Mouse (Mus musculus) telencephalon, adult 2 months (tissue): ENCODE measurements around the gene Stk10.
"Not testable (repeated sequence)": the region's sequence is repeated elsewhere in the genome, so short reads cannot be mapped to it uniquely, and the experiment has no call there.

Experiments used
- DNase-seq: peaks from one replicate; pipeline ENCODE4 v3.0.0-alpha.2; 2011; ENCODE audit warnings: low read depth, low spot score

Gene Stk10

GRCm38 (mm10) chr11:32532765-32533481 is at the start of gene Stk10:
Gene Stk10, plus strand, starts transcription at chr11:32533305.
- peak; percentile 73 for DNase-seq

DNA sequence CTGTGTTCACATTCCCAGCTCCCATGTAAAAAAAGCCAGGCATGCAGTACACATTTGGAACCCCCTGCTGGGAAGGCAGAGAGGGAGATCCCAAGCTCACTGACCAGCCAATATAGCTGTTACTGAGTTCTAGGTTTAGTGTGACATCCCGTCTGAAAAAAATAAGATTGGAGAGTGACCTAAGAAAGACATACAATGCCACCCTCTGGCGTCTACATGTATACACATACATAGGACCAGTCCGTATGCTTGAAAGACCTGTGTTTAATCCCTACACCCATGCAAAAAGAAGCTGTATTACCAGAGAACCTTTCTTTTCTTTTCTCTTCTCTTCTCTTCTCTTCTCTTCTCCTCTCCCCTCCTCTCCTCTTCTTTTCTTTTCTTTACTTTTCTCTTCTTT is 47.8 kb upstream of the Stk10 start:
- DNase-seq, result no peak

- DNase-seq, result no peak
These were observed 46.5 kb upstream of the Stk10 start for GRCm38 (mm10) chr11:32486621-32487020.

GRCm38 (mm10) chr11:32487501-32487900 is 45.6 kb upstream of the Stk10 start:
- DNase-seq, result no peak

DNA sequence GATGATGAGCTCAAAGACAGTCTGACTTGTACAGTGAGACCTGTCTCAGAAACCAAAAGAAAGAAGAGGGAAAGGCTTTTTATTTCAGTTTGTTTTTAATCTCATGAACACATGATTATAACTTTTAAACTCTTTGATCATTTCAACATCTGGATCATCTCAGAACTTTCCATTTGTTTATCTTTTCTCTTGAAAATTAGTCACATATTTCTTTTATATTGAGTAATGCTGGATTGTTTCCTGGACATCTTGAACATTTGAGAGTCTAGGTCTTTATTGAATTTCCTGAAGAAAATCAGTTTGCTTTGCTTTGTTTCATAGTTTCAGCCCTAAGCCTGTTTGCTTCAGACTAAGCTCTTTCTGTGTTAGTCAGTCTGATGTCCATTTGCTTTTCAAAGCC is 44.8 kb upstream of the Stk10 start:
- no peak for DNase-seq

DNA sequence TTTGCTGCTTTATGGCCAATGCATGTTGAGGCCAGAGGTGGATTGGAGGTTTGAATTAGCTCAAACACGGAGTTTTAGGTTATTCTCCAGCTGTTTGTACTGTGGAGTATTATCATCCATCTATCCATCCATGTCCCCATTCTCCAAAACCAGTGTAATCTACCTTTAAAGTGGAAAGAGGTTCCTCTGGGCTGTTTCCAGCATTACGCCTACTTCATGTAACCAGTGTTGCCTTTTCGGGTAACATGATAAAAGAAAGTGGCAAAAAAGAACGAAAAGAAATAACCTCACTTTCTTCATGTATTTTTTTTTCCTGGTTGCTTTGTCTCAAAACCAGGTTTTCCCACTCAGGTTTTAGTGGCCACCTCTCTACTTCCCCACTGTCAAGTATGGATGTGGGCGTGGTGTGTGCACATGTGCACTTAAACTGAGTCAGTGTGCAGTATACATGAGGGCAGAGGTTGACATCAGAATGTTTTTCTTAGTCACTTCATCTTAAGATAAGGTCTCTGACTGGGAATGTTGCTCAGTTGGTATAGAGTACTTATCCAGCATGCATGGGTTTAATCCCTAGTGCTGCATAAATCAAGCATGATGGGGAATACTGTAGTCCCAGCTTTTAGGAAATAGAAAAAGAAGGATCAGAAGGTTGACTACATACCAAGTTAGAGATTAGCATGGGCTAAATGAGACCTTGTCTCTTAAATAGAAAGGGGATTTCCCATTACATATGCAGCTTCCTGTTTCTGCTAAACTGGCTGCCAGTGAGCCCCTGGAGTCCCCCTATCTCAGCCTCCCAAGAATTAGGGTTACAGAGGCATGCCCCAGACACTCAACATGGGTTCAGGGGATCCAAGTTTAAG is 44.1 kb upstream of the Stk10 start:
- no peak for DNase-seq

- no peak for DNase-seq
These were observed 42.0 kb upstream of the Stk10 start for GRCm38 (mm10) chr11:32491079-32491478.

DNA sequence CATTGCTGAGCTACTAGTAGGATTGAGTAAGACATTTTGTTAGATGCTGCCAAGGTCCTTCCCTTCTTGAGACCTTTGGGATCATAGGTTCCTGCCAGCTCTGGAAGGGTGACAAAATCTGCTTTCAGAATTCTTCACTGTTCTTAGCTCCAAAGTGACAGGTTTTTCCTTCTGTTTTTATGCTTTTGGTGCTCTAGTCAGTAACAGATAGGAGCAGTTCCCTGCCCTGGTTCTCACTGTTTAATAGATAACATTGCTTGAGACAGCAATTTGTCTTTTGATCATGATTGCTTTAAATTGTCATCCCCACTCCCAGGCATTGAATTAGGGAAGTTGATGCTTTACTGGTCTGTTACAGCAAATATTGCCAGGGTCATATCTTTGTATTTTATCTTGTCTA is 39.8 kb upstream of the Stk10 start:
- DNase-seq, result no peak

- DNase-seq, result no peak
These were observed 37.8 kb upstream of the Stk10 start for GRCm38 (mm10) chr11:32495283-32495682.

DNA sequence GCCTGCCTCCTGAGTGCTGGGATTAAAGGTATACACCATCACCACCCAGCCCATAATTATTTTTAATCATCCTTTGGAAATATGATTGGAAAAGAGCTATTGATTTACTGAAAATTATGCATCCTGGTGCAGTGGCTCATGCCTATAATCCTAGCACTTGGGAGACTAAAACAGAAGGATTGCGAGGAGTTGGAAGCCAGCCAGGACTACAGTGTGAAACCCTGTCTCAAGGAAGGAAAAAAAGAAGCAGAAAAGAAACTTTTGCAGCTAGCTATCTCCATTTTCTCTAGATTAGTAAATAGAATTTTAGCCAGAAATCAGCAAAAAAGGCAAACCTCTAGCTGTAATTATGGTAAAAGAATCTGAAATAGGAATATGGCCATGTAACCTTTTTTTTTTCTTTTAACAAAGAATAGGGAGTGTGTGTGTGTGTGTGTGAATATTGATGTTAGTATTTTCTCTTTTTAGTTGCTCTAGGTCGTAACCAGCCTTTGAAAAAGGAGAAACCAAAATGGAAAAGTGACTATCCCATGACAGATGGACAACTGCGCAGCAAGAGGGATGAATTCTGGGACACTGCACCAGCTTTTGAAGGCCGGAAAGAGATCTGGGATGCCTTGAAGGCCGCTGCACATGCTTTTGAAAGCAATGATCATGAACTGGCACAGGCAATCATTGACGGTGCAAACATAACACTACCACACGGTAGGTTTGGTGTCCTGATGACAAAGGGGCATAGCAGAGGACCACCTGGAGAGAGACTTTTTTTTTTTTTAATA is 34.2 kb upstream of the Stk10 start:
- DNase-seq, result peak; percentile 72

DNA sequence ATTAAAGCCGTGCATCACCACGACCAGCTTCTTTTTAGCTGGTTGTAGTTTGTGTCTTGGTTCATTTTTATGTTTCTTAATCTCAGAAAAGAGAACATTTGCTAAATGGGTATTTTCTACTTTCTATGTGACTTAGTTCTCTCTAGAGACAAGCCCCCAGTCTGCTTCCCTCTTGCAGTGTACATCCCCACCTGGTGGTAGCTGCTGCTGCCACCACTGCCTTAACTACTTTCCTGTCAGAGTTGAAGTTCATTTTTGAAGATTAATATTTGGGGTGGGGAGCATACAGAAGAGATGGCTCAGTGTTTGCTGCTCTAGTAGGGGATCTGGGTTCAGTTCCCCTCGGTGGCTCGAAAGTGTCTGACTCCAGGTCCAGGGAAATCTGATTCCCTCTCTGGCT is 33.2 kb upstream of the Stk10 start:
- no peak for DNase-seq

- DNase-seq, result no peak
These were observed 29.4 kb upstream of the Stk10 start for GRCm38 (mm10) chr11:32503711-32504110.

DNA sequence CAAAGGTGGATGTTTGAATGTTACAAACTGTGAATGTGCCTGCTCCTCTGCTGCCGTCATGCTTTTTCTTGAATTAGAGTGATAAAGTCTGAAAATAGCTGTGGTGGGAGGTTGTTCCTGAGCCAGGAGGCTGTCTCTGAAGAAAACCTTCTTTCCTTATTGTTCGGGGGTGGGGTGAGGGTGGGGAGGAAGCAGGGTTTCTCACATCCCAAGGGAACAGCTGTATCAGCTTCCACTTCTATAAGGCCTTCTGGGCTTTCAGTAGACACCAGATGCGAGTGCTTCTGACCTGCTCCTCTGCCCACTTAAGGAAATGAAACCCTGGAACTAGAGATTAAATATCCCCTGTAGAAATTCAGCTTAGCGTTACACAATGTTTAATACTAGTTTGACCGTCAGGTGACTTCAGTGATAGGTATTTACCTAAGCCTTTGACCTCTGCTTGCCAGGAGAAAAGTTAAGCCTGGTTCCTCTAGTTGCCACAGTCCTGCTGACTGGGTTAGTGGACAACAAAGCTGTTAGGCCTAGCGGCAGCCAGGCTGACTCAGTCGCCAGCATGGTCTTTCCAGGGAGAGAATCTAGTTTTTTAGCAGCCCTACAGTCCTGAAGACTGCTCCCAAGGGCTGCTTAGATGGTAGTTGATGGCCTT is 27.9 kb upstream of the Stk10 start:
- DNase-seq, result peak; percentile 88

DNA sequence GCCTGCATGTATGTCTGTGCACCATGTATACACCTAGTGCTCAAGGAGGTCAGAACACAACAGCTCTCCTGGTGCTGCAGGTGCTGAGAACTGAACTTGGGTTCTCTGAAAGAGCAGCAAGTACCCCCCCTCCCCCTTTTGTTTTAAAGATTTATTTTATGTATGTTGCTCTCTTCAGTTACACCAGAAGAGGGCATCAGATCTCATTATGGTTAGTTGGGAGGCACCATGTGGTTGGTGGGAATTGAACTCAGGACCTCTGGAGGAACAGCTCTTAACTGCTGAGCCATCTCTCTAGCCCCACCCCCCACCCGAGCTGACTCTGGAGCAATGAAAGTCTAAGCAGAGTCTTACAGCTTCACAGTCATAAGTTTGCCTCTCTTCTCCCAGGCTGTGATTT is 22.2 kb upstream of the Stk10 start:
- DNase-seq, result no peak

- not testable (repeated sequence) for DNase-seq
These were observed 18.3 kb upstream of the Stk10 start for GRCm38 (mm10) chr11:32514853-32515252.

- DNase-seq, result no peak
These were observed 17.0 kb upstream of the Stk10 start for GRCm38 (mm10) chr11:32516091-32516490.

- DNase-seq, result peak; percentile 89
These were observed 16.0 kb upstream of the Stk10 start for GRCm38 (mm10) chr11:32516916-32517712.

- DNase-seq, result no peak
These were observed 14.3 kb upstream of the Stk10 start for GRCm38 (mm10) chr11:32518770-32519169.

DNA sequence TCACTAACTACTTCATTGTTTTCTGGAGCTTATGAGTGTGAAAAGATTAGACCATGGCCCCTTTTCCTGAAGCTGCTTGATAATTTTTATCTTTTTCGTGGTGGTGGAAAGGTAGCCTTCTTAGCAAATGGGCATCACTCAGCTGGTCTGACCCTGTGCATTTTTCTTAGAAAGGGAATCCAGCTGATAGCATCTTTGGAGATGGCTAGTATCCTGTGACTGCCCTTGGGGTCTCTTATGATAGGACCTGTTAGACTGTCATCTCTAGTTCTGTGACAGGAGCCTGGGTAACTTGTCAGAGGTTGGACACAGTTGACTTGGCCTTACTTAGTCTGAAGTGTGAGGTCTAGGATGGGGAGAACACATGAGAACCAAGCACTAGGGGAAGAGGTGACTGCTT is 13.8 kb upstream of the Stk10 start:
- DNase-seq, result no peak

- DNase-seq, result no peak
These were observed 11.9 kb upstream of the Stk10 start for GRCm38 (mm10) chr11:32521246-32521645.
